Mouse (Mus musculus) embryonic facial prominence, embryonic 10.5 days (tissue): Measurements from ENCODE around the gene Lrrc7. TPM values are rescaled to one million over a fixed set of nuclear protein-coding genes. Genes with fewer than 3 reads are reported as not detected.

Experiments used
- DNase-seq: peaks from one replicate; pipeline ENCODE4 v3.0.0-alpha.2; 2017; ENCODE audit warnings: low spot score
- H3K27ac ChIP-seq: fragments of 300-500 bp; sonication (generic); replicated peaks from 2 replicates; pipeline ENCODE4 v1.5.1; 2016; ENCODE audit warnings: mild to moderate bottlenecking
- H3K27me3 ChIP-seq: fragments of 300-500 bp; sonication (generic); replicated peaks from 2 replicates; pipeline ENCODE4 v1.6.1; 2016; ENCODE audit warnings: low read depth, mild to moderate bottlenecking; ENCODE audit not compliant: poor library complexity, severe bottlenecking
- H3K36me3 ChIP-seq: fragments of 300-500 bp; sonication (generic); replicated peaks from 2 replicates; pipeline ENCODE4 v1.6.1; 2016; ENCODE audit warnings: mild to moderate bottlenecking, moderate library complexity
- H3K4me1 ChIP-seq: fragments of 300-500 bp; sonication (generic); 2 replicates; pipeline ENCODE4 v1.6.1; 2016
- H3K4me3 ChIP-seq: fragments of 300-500 bp; sonication (generic); 2 replicates; pipeline ENCODE4 v1.5.1; 2016; ENCODE audit warnings: mild to moderate bottlenecking, moderate library complexity
- H3K9me3 ChIP-seq: fragments of 300-500 bp; sonication (generic); 2 replicates; pipeline ENCODE4 v1.6.1; 2016; ENCODE audit warnings: mild to moderate bottlenecking
- WGBS: fragments of 180-500 bp; shearing (Covaris S2); methylation state at CpG from one replicate; pipeline ENCODE4 v1.1.7; 2016; 5-methylcytosine and 5-hydroxymethylcytosine counted together
- polyA plus RNA-seq: library from polyadenylated mRNA; unstranded; fragments of >200 nt; fragmentation: Nextera tagmentation; extraction: Ambion mirVana; gene quantifications from 2 replicates; pipeline ENCODE4 v1.2.1, GENCODE M21; 2016

Lrrc7 gene
- polyA plus RNA-seq, 1 experiment from 2014 or later = 0.37 TPM

GRCm38 (mm10) chr3:158340808-158341207, 221.2 kb downstream of the Lrrc7 start:
- Histone ChIP-seq H3K36me3 (no peaks in the 10 kb centered on the region), H3K4me1 (no peaks in the 10 kb centered on the region), H3K27ac (no peak overlapping the region), H3K27me3 (no peaks in the 10 kb centered on the region), H3K4me3 (no peak overlapping the region), H3K9me3 (no peaks in the 10 kb centered on the region)
- DNase-seq = no peak

GRCm38 (mm10) chr3:158330085-158330484, 231.9 kb downstream of the Lrrc7 start:
- Histone ChIP-seq H3K27ac (no peak overlapping the region), H3K9me3 (no peaks in the 10 kb centered on the region), H3K27me3 (no peaks in the 10 kb centered on the region), H3K4me1 (no peaks in the 10 kb centered on the region), H3K36me3 (no peaks in the 10 kb centered on the region), H3K4me3 (no peak overlapping the region)
- no peak for DNase-seq

- no peaks in the 10 kb centered on the region for H3K4me1 ChIP-seq
- no peak for DNase-seq
- H3K27me3 ChIP-seq = no peaks in the 10 kb centered on the region
- no peak overlapping the region for H3K27ac ChIP-seq
- no peaks in the 10 kb centered on the region for H3K36me3 ChIP-seq
- no peaks in the 10 kb centered on the region for H3K9me3 ChIP-seq
- no peak overlapping the region for H3K4me3 ChIP-seq
- WGBS = 77% methylated on average over 2 of the region's 2 CpGs
These were observed 251.6 kb downstream of the Lrrc7 start for GRCm38 (mm10) chr3:158310391-158310790.

- H3K27me3 ChIP-seq = no peaks in the 10 kb centered on the region
- no peaks in the 10 kb centered on the region for H3K4me1 ChIP-seq
- H3K4me3 ChIP-seq = no peak overlapping the region
- H3K36me3 ChIP-seq = no peaks in the 10 kb centered on the region
- H3K9me3 ChIP-seq = no peaks in the 10 kb centered on the region
- no peak for DNase-seq
- no peak overlapping the region for H3K27ac ChIP-seq
These were observed 254.6 kb downstream of the Lrrc7 start for GRCm38 (mm10) chr3:158307415-158307814.

- DNase-seq = no peak
- Histone ChIP-seq H3K4me3 (no peak overlapping the region), H3K4me1 (no peaks in the 10 kb centered on the region), H3K9me3 (no peaks in the 10 kb centered on the region), H3K27ac (no peak overlapping the region), H3K27me3 (no peaks in the 10 kb centered on the region), H3K36me3 (no peaks in the 10 kb centered on the region)
- 90% methylated on average over 3 of the region's 3 CpGs for WGBS
These were observed 263.3 kb downstream of the Lrrc7 start for GRCm38 (mm10) chr3:158298732-158299131.

GRCm38 (mm10) chr3:158295041-158295440, 267.0 kb downstream of the Lrrc7 start:
- no peaks in the 10 kb centered on the region for H3K36me3 ChIP-seq
- H3K9me3 ChIP-seq = no peaks in the 10 kb centered on the region
- 90% methylated on average over 5 of the region's 5 CpGs for WGBS
- H3K4me3 ChIP-seq = no peak overlapping the region
- no peaks in the 10 kb centered on the region for H3K4me1 ChIP-seq
- H3K27me3 ChIP-seq = no peaks in the 10 kb centered on the region
- DNase-seq = no peak
- no peak overlapping the region for H3K27ac ChIP-seq

- Histone ChIP-seq H3K36me3 (no peaks in the 10 kb centered on the region), H3K27ac (no peak overlapping the region), H3K9me3 (no peaks in the 10 kb centered on the region), H3K4me1 (no peaks in the 10 kb centered on the region), H3K27me3 (no peaks in the 10 kb centered on the region), H3K4me3 (no peak overlapping the region)
- no peak for DNase-seq
- 79% methylated on average over 1 of the region's 1 CpGs for WGBS
These were observed 277.6 kb downstream of the Lrrc7 start for GRCm38 (mm10) chr3:158284431-158284830.

- Histone ChIP-seq H3K9me3 (no peaks in the 10 kb centered on the region), H3K4me1 (no peaks in the 10 kb centered on the region), H3K27me3 (no peaks in the 10 kb centered on the region), H3K36me3 (no peaks in the 10 kb centered on the region), H3K27ac (no peak overlapping the region), H3K4me3 (no peak overlapping the region)
- WGBS = 82% methylated on average over 2 of the region's 2 CpGs
- DNase-seq = no peak
These were observed 283.4 kb downstream of the Lrrc7 start for GRCm38 (mm10) chr3:158278631-158279030.

GRCm38 (mm10) chr3:158272700-158273099, 289.3 kb downstream of the Lrrc7 start:
- H3K27ac ChIP-seq = no peak overlapping the region
- WGBS = 90% methylated on average over 1 of the region's 1 CpGs
- no peak overlapping the region for H3K4me3 ChIP-seq
- no peaks in the 10 kb centered on the region for H3K4me1 ChIP-seq
- no peaks in the 10 kb centered on the region for H3K27me3 ChIP-seq
- no peaks in the 10 kb centered on the region for H3K36me3 ChIP-seq
- DNase-seq = no peak
- no peaks in the 10 kb centered on the region for H3K9me3 ChIP-seq

- no peaks in the 10 kb centered on the region for H3K4me1 ChIP-seq
- H3K27ac ChIP-seq = no peak overlapping the region
- WGBS = 78% methylated on average over 1 of the region's 1 CpGs
- no peak for DNase-seq
- no peaks in the 10 kb centered on the region for H3K36me3 ChIP-seq
- H3K4me3 ChIP-seq = no peak overlapping the region
- H3K9me3 ChIP-seq = no peaks in the 10 kb centered on the region
- H3K27me3 ChIP-seq = no peaks in the 10 kb centered on the region
These were observed 291.1 kb downstream of the Lrrc7 start for GRCm38 (mm10) chr3:158270887-158271286.

- no peak for DNase-seq
These were observed 309.4 kb downstream of the Lrrc7 start for GRCm38 (mm10) chr3:158252576-158252975.

GRCm38 (mm10) chr3:158247672-158248071, 314.3 kb downstream of the Lrrc7 start:
- H3K9me3 ChIP-seq = no peaks in the 10 kb centered on the region
- no peaks in the 10 kb centered on the region for H3K4me1 ChIP-seq
- H3K27ac ChIP-seq = no peak overlapping the region
- no peak overlapping the region for H3K4me3 ChIP-seq
- H3K27me3 ChIP-seq = no peaks in the 10 kb centered on the region
- H3K36me3 ChIP-seq = no peaks in the 10 kb centered on the region
- 83% methylated on average over 1 of the region's 1 CpGs for WGBS
- no peak for DNase-seq

More at GRCm38 (mm10) chr3:158252576-158252975, 309.4 kb downstream of the Lrrc7 start:
- Histone ChIP-seq H3K27me3 (no peaks in the 10 kb centered on the region), H3K9me3 (no peaks in the 10 kb centered on the region), H3K36me3 (no peaks in the 10 kb centered on the region), H3K4me3 (no peak overlapping the region), H3K4me1 (no peaks in the 10 kb centered on the region), H3K27ac (no peak overlapping the region)

- H3K4me1 ChIP-seq = no peaks in the 10 kb centered on the region
- no peak overlapping the region for H3K4me3 ChIP-seq
- H3K36me3 ChIP-seq = no peaks in the 10 kb centered on the region
- no peak overlapping the region for H3K27ac ChIP-seq
- 87% methylated on average over 2 of the region's 2 CpGs for WGBS
- no peaks in the 10 kb centered on the region for H3K9me3 ChIP-seq
- H3K27me3 ChIP-seq = no peaks in the 10 kb centered on the region
- no peak for DNase-seq
These were observed 351.4 kb downstream of the Lrrc7 start for GRCm38 (mm10) chr3:158210657-158211056.

GRCm38 (mm10) chr3:158210026-158210425, 352.0 kb downstream of the Lrrc7 start:
- Histone ChIP-seq H3K4me1 (no peaks in the 10 kb centered on the region), H3K4me3 (no peak overlapping the region), H3K27ac (no peak overlapping the region), H3K36me3 (no peaks in the 10 kb centered on the region), H3K9me3 (no peaks in the 10 kb centered on the region), H3K27me3 (no peaks in the 10 kb centered on the region)
- 8% methylated on average over 2 of the region's 2 CpGs for WGBS
- DNase-seq = peak; percentile 36
